Mouse (Mus musculus): ENCODE data around the gene Pdyn. TPM values are rescaled to one million over a fixed set of nuclear protein-coding genes. Genes with fewer than 3 reads are reported as not detected.

Gene Pdyn
- polyA plus RNA-seq (2017; shearing (Covaris generic)), result not detected

GRCm38 (mm10) chr2:129699484-129700158 lies at the start of gene Pdyn:
Gene Pdyn (minus strand): TSS chr2:129699844.

Other genes with a start within 250 kb of the Pdyn start
- gene F830045P16Rik, start 163.2 kb downstream of the Pdyn start, polyA plus RNA-seq (2017; shearing (Covaris generic)), result under 1 TPM in 1 of 2 experiments, not detected in 1; 0.21 TPM
- gene Sirpa, start 107.0 kb downstream of the Pdyn start, polyA plus RNA-seq (2017; shearing (Covaris generic)), result 10 to 100 TPM in 1 of 2 experiments, 1 to 10 TPM in 1; 3.8 to 10.7 TPM
- gene Stk35, start 100.7 kb upstream of the Pdyn start, polyA plus RNA-seq (2017; shearing (Covaris generic)), result 1 to 10 TPM; 2.8 to 5.7 TPM

Data from activated CD4-positive, CD25-positive, alpha-beta regulatory T cell (primary cell).